Mouse (Mus musculus): ENCODE results near the gene Bhlhe41. TPM values are rescaled to one million over a fixed set of nuclear protein-coding genes. Genes with fewer than 3 reads are reported as not detected.
A peak's percentile ranks its signal among the peaks of the same experiment; 100 is the strongest.

The Bhlhe41 gene
- polyA plus RNA-seq, 1 experiment from 2014 or later: 8.5 TPM

- Histone ChIP-seq H3K4me3 (ENCODE audit: low read depth, low read length) (no peak overlapping the region), H3K9me3 (replicated peaks; ENCODE audit: control insufficient read depth, low read length) (no peaks in the 10 kb centered on the region), H3K4me1 (ENCODE audit: control insufficient read depth, insufficient read depth, low read length) (peaks cover 13% of the 10 kb centered on the region), H3K4me2 (no peak overlapping the region), H3K36me3 (ENCODE audit: control insufficient read depth, insufficient read depth, low read length) (no peaks in the 10 kb centered on the region), H3K9ac (ENCODE audit: low read depth, low read length) (no peak overlapping the region), H3K27me3 (ENCODE audit: control insufficient read depth, insufficient read depth, low read length) (no peaks in the 10 kb centered on the region), H3K27ac (ENCODE audit: low read depth, low read length) (no peak overlapping the region)
- 73% methylated on average over 1 of the region's 1 CpGs for WGBS (ENCODE audit: insufficient replicate concordance)
- ATAC-seq (replicated peaks; ENCODE audit: insufficient number of reproducible peaks, low FRiP score, low TSS enrichment): no peak
Measured at GRCm38 (mm10) chr6:145846076-145846475, 19.3 kb downstream of the Bhlhe41 start.

GRCm38 (mm10) chr6:145845611-145846010, 19.7 kb downstream of the Bhlhe41 start:
- no peak overlapping the region for H3K4me2 ChIP-seq
- peaks cover 9% of the 10 kb centered on the region for H3K4me1 ChIP-seq (ENCODE audit: control insufficient read depth, insufficient read depth, low read length)
- H3K9ac ChIP-seq (ENCODE audit: low read depth, low read length): no peak overlapping the region
- WGBS (ENCODE audit: insufficient replicate concordance): 52% methylated on average over 5 of the region's 5 CpGs
- H3K27me3 ChIP-seq (ENCODE audit: control insufficient read depth, insufficient read depth, low read length): no peaks in the 10 kb centered on the region
- ATAC-seq (replicated peaks; ENCODE audit: insufficient number of reproducible peaks, low FRiP score, low TSS enrichment): no peak
- H3K4me3 ChIP-seq (ENCODE audit: low read depth, low read length): no peak overlapping the region
- H3K36me3 ChIP-seq (ENCODE audit: control insufficient read depth, insufficient read depth, low read length): no peaks in the 10 kb centered on the region
- H3K9me3 ChIP-seq (replicated peaks; ENCODE audit: control insufficient read depth, low read length): no peaks in the 10 kb centered on the region
- no peak overlapping the region for H3K27ac ChIP-seq (ENCODE audit: low read depth, low read length)

GRCm38 (mm10) chr6:145835359-145835758, 30.0 kb downstream of the Bhlhe41 start:
- H3K4me3 ChIP-seq (ENCODE audit: low read depth, low read length): no peak overlapping the region
- 40% methylated on average over 6 of the region's 6 CpGs for WGBS (ENCODE audit: insufficient replicate concordance)
- no peaks in the 10 kb centered on the region for H3K9me3 ChIP-seq (replicated peaks; ENCODE audit: control insufficient read depth, low read length)
- no peak for ATAC-seq (replicated peaks; ENCODE audit: insufficient number of reproducible peaks, low FRiP score, low TSS enrichment)
- H3K4me1 ChIP-seq (ENCODE audit: control insufficient read depth, insufficient read depth, low read length): peaks cover 7% of the 10 kb centered on the region; the same call in 1 of the 2 replicates
- H3K27ac ChIP-seq (ENCODE audit: low read depth, low read length): no peak overlapping the region
- no peaks in the 10 kb centered on the region for H3K36me3 ChIP-seq (ENCODE audit: control insufficient read depth, insufficient read depth, low read length)
- no peak overlapping the region for H3K9ac ChIP-seq (ENCODE audit: low read depth, low read length)
- H3K27me3 ChIP-seq (ENCODE audit: control insufficient read depth, insufficient read depth, low read length): no peaks in the 10 kb centered on the region
- H3K4me2 ChIP-seq: no peak overlapping the region

GRCm38 (mm10) chr6:145832927-145833326, 32.4 kb downstream of the Bhlhe41 start:
- Histone ChIP-seq H3K27ac (ENCODE audit: low read depth, low read length) (no peak overlapping the region), H3K36me3 (ENCODE audit: control insufficient read depth, insufficient read depth, low read length) (no peaks in the 10 kb centered on the region), H3K27me3 (ENCODE audit: control insufficient read depth, insufficient read depth, low read length) (no peaks in the 10 kb centered on the region), H3K9me3 (replicated peaks; ENCODE audit: control insufficient read depth, low read length) (no peaks in the 10 kb centered on the region), H3K4me1 (ENCODE audit: control insufficient read depth, insufficient read depth, low read length) (peaks cover 7% of the 10 kb centered on the region; the same call in 1 of the 2 replicates), H3K9ac (ENCODE audit: low read depth, low read length) (no peak overlapping the region), H3K4me2 (0 out of 2 replicates have a peak overlapping the region, but pooled peaks have one; percentile 6), H3K4me3 (ENCODE audit: low read depth, low read length) (no peak overlapping the region)
- WGBS (ENCODE audit: insufficient replicate concordance): 59% methylated on average over 8 of the region's 8 CpGs
- ATAC-seq (replicated peaks; ENCODE audit: insufficient number of reproducible peaks, low FRiP score, low TSS enrichment): no peak

GRCm38 (mm10) chr6:145830617-145831016, 34.7 kb downstream of the Bhlhe41 start:
- Histone ChIP-seq H3K4me3 (ENCODE audit: low read depth, low read length) (no peak overlapping the region), H3K9ac (ENCODE audit: low read depth, low read length) (no peak overlapping the region)

GRCm38 (mm10) chr6:145830117-145830516, 35.2 kb downstream of the Bhlhe41 start:
- H3K9ac ChIP-seq (ENCODE audit: low read depth, low read length): no peak overlapping the region
- H3K9me3 ChIP-seq (replicated peaks; ENCODE audit: control insufficient read depth, low read length): no peaks in the 10 kb centered on the region
- no peak for ATAC-seq (replicated peaks; ENCODE audit: insufficient number of reproducible peaks, low FRiP score, low TSS enrichment)
- no peak overlapping the region for H3K27ac ChIP-seq (ENCODE audit: low read depth, low read length)
- H3K4me1 ChIP-seq (ENCODE audit: control insufficient read depth, insufficient read depth, low read length): 0 out of 2 replicates have a peak, but pooled peaks cover 4% of the 10 kb centered on the region
- H3K4me3 ChIP-seq (ENCODE audit: low read depth, low read length): no peak overlapping the region
- peaks cover 6% of the 10 kb centered on the region; the same call in 1 of the 2 replicates for H3K36me3 ChIP-seq (ENCODE audit: control insufficient read depth, insufficient read depth, low read length)
- WGBS (ENCODE audit: insufficient replicate concordance): 17% methylated on average over 8 of the region's 8 CpGs
- peak overlapping the region; percentile 7; the same call in 1 of the 2 replicates for H3K4me2 ChIP-seq
- H3K27me3 ChIP-seq (ENCODE audit: control insufficient read depth, insufficient read depth, low read length): no peaks in the 10 kb centered on the region

More at GRCm38 (mm10) chr6:145830617-145831016, 34.7 kb downstream of the Bhlhe41 start:
- WGBS (ENCODE audit: insufficient replicate concordance): 30% methylated on average over 9 of the region's 9 CpGs
- Histone ChIP-seq H3K27ac (ENCODE audit: low read depth, low read length) (no peak overlapping the region), H3K9me3 (replicated peaks; ENCODE audit: control insufficient read depth, low read length) (no peaks in the 10 kb centered on the region), H3K36me3 (ENCODE audit: control insufficient read depth, insufficient read depth, low read length) (0 out of 2 replicates have a peak, but pooled peaks cover under 1% of the 10 kb centered on the region), H3K4me2 (0 out of 2 replicates have a peak overlapping the region, but pooled peaks have one; percentile 20), H3K27me3 (ENCODE audit: control insufficient read depth, insufficient read depth, low read length) (no peaks in the 10 kb centered on the region), H3K4me1 (ENCODE audit: control insufficient read depth, insufficient read depth, low read length) (0 out of 2 replicates have a peak, but pooled peaks cover 4% of the 10 kb centered on the region)
- no peak for ATAC-seq (replicated peaks; ENCODE audit: insufficient number of reproducible peaks, low FRiP score, low TSS enrichment)

- Histone ChIP-seq H3K9me3 (replicated peaks; ENCODE audit: control insufficient read depth, low read length) (no peaks in the 10 kb centered on the region), H3K4me1 (ENCODE audit: control insufficient read depth, insufficient read depth, low read length) (0 out of 2 replicates have a peak, but pooled peaks cover 4% of the 10 kb centered on the region), H3K9ac (ENCODE audit: low read depth, low read length) (no peak overlapping the region), H3K36me3 (ENCODE audit: control insufficient read depth, insufficient read depth, low read length) (peaks cover 6% of the 10 kb centered on the region; the same call in 1 of the 2 replicates), H3K27me3 (ENCODE audit: control insufficient read depth, insufficient read depth, low read length) (no peaks in the 10 kb centered on the region), H3K4me3 (ENCODE audit: low read depth, low read length) (no peak overlapping the region), H3K27ac (ENCODE audit: low read depth, low read length) (no peak overlapping the region), H3K4me2 (no peak overlapping the region)
- ATAC-seq (replicated peaks; ENCODE audit: insufficient number of reproducible peaks, low FRiP score, low TSS enrichment): 0 out of 2 replicates have a peak, but pooled peaks have one; percentile 20
- WGBS (ENCODE audit: insufficient replicate concordance): 72% methylated on average over 16 of the region's 16 CpGs
Measured at GRCm38 (mm10) chr6:145829062-145829835, 36.1 kb downstream of the Bhlhe41 start.

- Histone ChIP-seq H3K9me3 (replicated peaks; ENCODE audit: control insufficient read depth, low read length) (no peaks in the 10 kb centered on the region), H3K4me2 (no peak overlapping the region), H3K9ac (ENCODE audit: low read depth, low read length) (no peak overlapping the region), H3K27me3 (ENCODE audit: control insufficient read depth, insufficient read depth, low read length) (no peaks in the 10 kb centered on the region), H3K4me1 (ENCODE audit: control insufficient read depth, insufficient read depth, low read length) (peaks cover 6% of the 10 kb centered on the region), H3K36me3 (ENCODE audit: control insufficient read depth, insufficient read depth, low read length) (peaks cover 6% of the 10 kb centered on the region; the same call in 1 of the 2 replicates), H3K4me3 (ENCODE audit: low read depth, low read length) (no peak overlapping the region), H3K27ac (ENCODE audit: low read depth, low read length) (no peak overlapping the region)
- ATAC-seq (replicated peaks; ENCODE audit: insufficient number of reproducible peaks, low FRiP score, low TSS enrichment): no peak
- WGBS (ENCODE audit: insufficient replicate concordance): 82% methylated on average over 4 of the region's 4 CpGs
Measured at GRCm38 (mm10) chr6:145826305-145826704, 39.1 kb downstream of the Bhlhe41 start.

Data from heart, embryonic 11.5 days (tissue).